Comparison of ENCODE assay signal across 8 mouse cellular contexts in genomic region chr11:96968476-96968875, GRCm38 (mm10). TPM values are rescaled to one million over a fixed set of nuclear protein-coding genes. Genes with fewer than 3 reads are reported as not detected.
DNase-seq lines count a peak whose midpoint lies in the region; ATAC-seq and TF ChIP-seq lines count a peak whose summit lies in the region.
"Had no signal": no experiment of that assay in that cellular context is flagged by ENCODE, and none has a peak within 500 bp of the region (broad histone marks: within the 10 kb centered on the region; RNA-seq: fewer than 3 reads in every experiment).

No protein-coding gene starts in this region.

- no peak for ATAC-seq in kidney, embryonic 15.5 days (replicated peaks; ENCODE audit: low FRiP score)
- no peak; the same call in 1 of the 2 replicates for ATAC-seq in heart, embryonic 11.5 days (replicated peaks; ENCODE audit: insufficient number of reproducible peaks, low FRiP score, low TSS enrichment)
- no peak for ATAC-seq in liver, postnatal 0 days
- ATAC-seq: Patski had no signal

- WGBS in kidney, embryonic 15.5 days: 43% methylated on average over 6 of the region's 6 CpGs
- WGBS in heart, embryonic 11.5 days (ENCODE audit: insufficient replicate concordance): 21% methylated on average over 6 of the region's 6 CpGs
- 48% methylated on average over 6 of the region's 6 CpGs for WGBS in liver, postnatal 0 days (ENCODE audit: insufficient replicate concordance)

- H3K27ac ChIP-seq in kidney, embryonic 15.5 days: peak overlapping the region; percentile 87
- peak overlapping the region; percentile 97 for H3K27ac ChIP-seq in bone marrow macrophage, adult 2 months (ENCODE audit: insufficient read depth, low read depth, low read length)
- H3K27ac ChIP-seq in heart, embryonic 11.5 days (ENCODE audit: low read depth, low read length): peak overlapping the region; percentile 91
- peak overlapping the region; percentile 87 for H3K27ac ChIP-seq in liver, postnatal 0 days (ENCODE audit: low read depth)

- no peaks in the 10 kb centered on the region for H3K36me3 ChIP-seq in kidney, embryonic 15.5 days
- H3K36me3 ChIP-seq in heart, embryonic 11.5 days (ENCODE audit: control insufficient read depth, insufficient read depth, low read length): no peaks in the 10 kb centered on the region
- H3K36me3 ChIP-seq in liver, postnatal 0 days (replicated peaks; ENCODE audit: insufficient read depth, low read length): peaks cover 11% of the 10 kb centered on the region; the same call in 1 of the 2 replicates

- H3K4me3 ChIP-seq in kidney, embryonic 15.5 days (replicated peaks): no peak overlapping the region
- no peak overlapping the region for H3K4me3 ChIP-seq in bone marrow macrophage, adult 2 months (ENCODE audit: insufficient read depth, low read length)
- H3K4me3 ChIP-seq in heart, embryonic 11.5 days (ENCODE audit: low read depth, low read length): no peak overlapping the region
- H3K4me3 ChIP-seq in liver, postnatal 0 days (ENCODE audit: low read depth, low read length): 0 out of 2 replicates have a peak overlapping the region, but pooled peaks have one; percentile 6

- no peak for DNase-seq in kidney, adult 18-20 months
- DNase-seq in liver, postnatal 0 days: no peak
- no peak for DNase-seq in layer of hippocampus, adult 9-11 months
- DNase-seq in embryo, embryonic 10.5 days (ENCODE audit: low spot score): no peak

- TF ChIP-seq POLR2A in bone marrow macrophage, adult 2 months (IDR thresholded peaks at IDR 0.05; ENCODE audit: borderline replicate concordance, low read depth, low read length): no peak

- no peak overlapping the region for H3K9ac ChIP-seq in kidney, embryonic 15.5 days
- peak overlapping the region; percentile 67 for H3K9ac ChIP-seq in heart, embryonic 11.5 days (ENCODE audit: low read depth, low read length)
- peak overlapping the region; percentile 14 for H3K9ac ChIP-seq in liver, postnatal 0 days (replicated peaks)

- no peak for TF ChIP-seq CTCF in bone marrow macrophage, adult 2 months (IDR thresholded peaks at IDR 0.05; ENCODE audit: low read depth, low read length)
- no peak for TF ChIP-seq CTCF in liver, postnatal 0 days (IDR thresholded peaks at IDR 0.05; ENCODE audit: low read depth)

- H3K27me3 ChIP-seq in kidney, embryonic 15.5 days: no peaks in the 10 kb centered on the region
- no peaks in the 10 kb centered on the region for H3K27me3 ChIP-seq in heart, embryonic 11.5 days (ENCODE audit: control insufficient read depth, insufficient read depth, low read length)
- no peaks in the 10 kb centered on the region for H3K27me3 ChIP-seq in liver, postnatal 0 days (ENCODE audit: insufficient read depth, low read length)
- H3K27me3 ChIP-seq: Patski had no signal

- no peak overlapping the region for H3K4me2 ChIP-seq in kidney, embryonic 15.5 days
- H3K4me2 ChIP-seq in heart, embryonic 11.5 days: peak overlapping the region; percentile 41
- peak overlapping the region; percentile 64 for H3K4me2 ChIP-seq in liver, postnatal 0 days (ENCODE audit: low read depth, low read length)

- peaks cover 42% of the 10 kb centered on the region for H3K4me1 ChIP-seq in kidney, embryonic 15.5 days
- H3K4me1 ChIP-seq in bone marrow macrophage, adult 2 months (ENCODE audit: control insufficient read depth, insufficient read depth, low read length): peaks cover 61% of the 10 kb centered on the region
- H3K4me1 ChIP-seq in heart, embryonic 11.5 days (ENCODE audit: control insufficient read depth, insufficient read depth, low read length): peaks cover 47% of the 10 kb centered on the region
- H3K4me1 ChIP-seq in liver, postnatal 0 days (ENCODE audit: insufficient read depth): peaks cover 39% of the 10 kb centered on the region

- H3K9me3 ChIP-seq in kidney, embryonic 15.5 days (replicated peaks): no peaks in the 10 kb centered on the region
- H3K9me3 ChIP-seq in heart, embryonic 11.5 days (replicated peaks; ENCODE audit: control insufficient read depth, low read length): no peaks in the 10 kb centered on the region
- no peaks in the 10 kb centered on the region for H3K9me3 ChIP-seq in liver, postnatal 0 days (ENCODE audit: low read length)

- TF ChIP-seq EP300 in liver, postnatal 0 days (IDR thresholded peaks at IDR 0.05; ENCODE audit: low read depth): no peak

RNA-seq across cellular contexts. Expression of gene Sp2, which starts 14.3 kb away (rescaled TPM):
- 19.9 and 22.7 TPM in 2 replicates for polyA plus RNA-seq in kidney, embryonic 15.5 days (2015; fragmentation: Nextera tagmentation; extraction: Ambion mirVana)
- 18.1 and 22.3 TPM in 2 replicates for polyA plus RNA-seq in bone marrow macrophage, adult 2 months (2012; ENCODE audit: insufficient read depth, insufficient read length, missing spikeins)
- polyA plus RNA-seq in heart, embryonic 11.5 days (2014; fragmentation: Nextera tagmentation; extraction: Ambion mirVana): 17.3 and 17.9 TPM in 2 replicates
- 6.8 and 7.1 TPM in 2 replicates for polyA plus RNA-seq in liver, postnatal 0 days (2015; fragmentation: Nextera tagmentation; extraction: Ambion mirVana)

RNA-seq across cellular contexts. Expression of gene Pnpo, which starts 24.7 kb away (rescaled TPM):
- polyA plus RNA-seq in kidney, embryonic 15.5 days (2015; fragmentation: Nextera tagmentation; extraction: Ambion mirVana): 34.3 and 42.6 TPM in 2 replicates
- polyA plus RNA-seq in bone marrow macrophage, adult 2 months (2012; ENCODE audit: insufficient read depth, insufficient read length, missing spikeins): 17.5 and 18.1 TPM in 2 replicates
- polyA plus RNA-seq in heart, embryonic 11.5 days (2014; fragmentation: Nextera tagmentation; extraction: Ambion mirVana): 63.9 and 68.0 TPM in 2 replicates
- 271 and 273 TPM in 2 replicates for polyA plus RNA-seq in liver, postnatal 0 days (2015; fragmentation: Nextera tagmentation; extraction: Ambion mirVana)

RNA-seq across cellular contexts. Expression of gene Prr15l, which starts 40.6 kb away (rescaled TPM):
- polyA plus RNA-seq in kidney, embryonic 15.5 days (2015; fragmentation: Nextera tagmentation; extraction: Ambion mirVana): 37.6 and 38.7 TPM in 2 replicates
- polyA plus RNA-seq in bone marrow macrophage, adult 2 months (2012; ENCODE audit: insufficient read depth, insufficient read length, missing spikeins): not detected in 2 replicates
- polyA plus RNA-seq in heart, embryonic 11.5 days (2014; fragmentation: Nextera tagmentation; extraction: Ambion mirVana): 0.23 and 0.50 TPM in 2 replicates
- 10.1 and 13.9 TPM in 2 replicates for polyA plus RNA-seq in liver, postnatal 0 days (2015; fragmentation: Nextera tagmentation; extraction: Ambion mirVana)

RNA-seq across cellular contexts. Expression of gene Sp6, which starts 44.7 kb away (rescaled TPM):
- 1.4 and 1.5 TPM in 2 replicates for polyA plus RNA-seq in kidney, embryonic 15.5 days (2015; fragmentation: Nextera tagmentation; extraction: Ambion mirVana)
- 0.31 and 0.37 TPM in 2 replicates for polyA plus RNA-seq in bone marrow macrophage, adult 2 months (2012; ENCODE audit: insufficient read depth, insufficient read length, missing spikeins)
- 0.07 and 0.11 TPM in 2 replicates for polyA plus RNA-seq in heart, embryonic 11.5 days (2014; fragmentation: Nextera tagmentation; extraction: Ambion mirVana)
- 0.06 and 0.07 TPM in 2 replicates for polyA plus RNA-seq in liver, postnatal 0 days (2015; fragmentation: Nextera tagmentation; extraction: Ambion mirVana)

RNA-seq across cellular contexts. Expression of gene Cdk5rap3, which starts 52.2 kb away (rescaled TPM):
- 78.9 and 79.5 TPM in 2 replicates for polyA plus RNA-seq in kidney, embryonic 15.5 days (2015; fragmentation: Nextera tagmentation; extraction: Ambion mirVana)
- 26.3 and 30.0 TPM in 2 replicates for polyA plus RNA-seq in bone marrow macrophage, adult 2 months (2012; ENCODE audit: insufficient read depth, insufficient read length, missing spikeins)
- 52.5 and 60.2 TPM in 2 replicates for polyA plus RNA-seq in heart, embryonic 11.5 days (2014; fragmentation: Nextera tagmentation; extraction: Ambion mirVana)
- polyA plus RNA-seq in liver, postnatal 0 days (2015; fragmentation: Nextera tagmentation; extraction: Ambion mirVana): 38.3 and 38.4 TPM in 2 replicates
